Mouse (Mus musculus): Measurements from ENCODE around the gene Mcm3.

The Mcm3 gene

DNA sequence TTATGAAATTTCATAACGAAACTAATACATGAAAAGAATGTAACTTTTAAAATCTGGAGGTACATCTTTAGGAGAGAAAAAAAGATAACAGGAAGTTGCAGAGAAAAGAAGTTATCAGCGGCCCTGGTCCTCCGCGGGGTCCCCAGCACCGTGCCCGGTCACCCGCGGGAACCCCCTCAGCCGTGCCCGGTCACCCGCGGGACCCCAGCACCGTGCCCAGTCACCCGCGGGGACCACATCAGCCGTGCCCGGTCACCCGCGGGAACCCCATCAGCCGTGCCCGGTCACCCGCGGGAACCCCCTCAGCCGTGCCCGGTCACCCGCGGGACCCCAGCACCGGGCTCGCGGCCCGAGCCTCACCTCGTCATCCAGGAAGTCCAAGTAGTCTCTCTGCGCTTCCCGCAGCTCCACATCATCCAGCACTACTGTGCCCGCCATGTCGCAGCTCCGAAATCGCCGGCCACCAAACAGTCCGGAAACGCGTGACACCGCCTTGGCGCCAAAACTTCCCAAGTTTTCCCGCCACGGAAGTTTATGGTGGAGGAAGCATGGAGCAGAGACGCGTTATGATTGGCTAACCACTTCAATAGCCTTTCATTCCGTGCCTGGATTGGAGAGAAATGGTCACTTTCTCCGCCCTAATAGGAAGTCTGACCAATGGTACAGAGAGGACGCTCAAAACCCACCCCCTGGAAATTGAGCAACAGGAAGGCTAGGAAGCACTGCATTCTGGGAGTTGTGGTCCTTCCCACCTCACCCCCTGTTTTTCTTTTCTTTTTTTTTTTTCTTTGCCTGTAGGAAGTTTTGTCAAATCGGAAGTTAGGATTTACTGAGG is at the start of gene Mcm3:
Mcm3 (minus strand) TSS at position 542 of the 835 bp plus-strand sequence.
- peak; percentile 98 for DNase-seq (ENCODE audit: low spot score)

- DNase-seq (ENCODE audit: low spot score) = no peak
These were observed 47.9 kb upstream of the Mcm3 start for GRCm38 (mm10) chr1:20868036-20868435.

GRCm38 (mm10) chr1:20867241-20867902 is 47.3 kb upstream of the Mcm3 start:
- DNase-seq (ENCODE audit: low spot score) = no peak

- peak; percentile 70 for DNase-seq (ENCODE audit: low spot score)
These were observed 43.5 kb upstream of the Mcm3 start for GRCm38 (mm10) chr1:20863452-20864172.

DNA sequence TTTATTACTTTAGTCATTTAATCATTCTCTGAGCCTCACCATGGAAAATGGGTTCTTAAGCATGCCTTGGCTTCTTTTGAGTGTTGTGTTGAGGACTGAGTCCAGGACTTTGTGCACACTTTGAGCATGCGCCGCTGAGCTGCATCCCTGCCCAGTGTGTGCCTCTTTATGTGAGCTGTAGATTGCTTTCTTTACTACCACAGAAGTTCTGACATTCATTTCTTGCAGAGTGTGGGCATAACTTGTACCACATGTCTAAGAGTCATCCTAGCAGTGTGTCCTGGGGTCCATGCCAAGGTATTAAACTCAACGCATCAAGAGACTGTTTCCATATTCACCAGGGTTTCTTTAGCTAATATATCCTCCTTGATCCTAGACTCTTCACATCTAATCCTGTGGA is 41.8 kb upstream of the Mcm3 start:
- DNase-seq (ENCODE audit: low spot score) = no peak

- no peak for DNase-seq (ENCODE audit: low spot score)
These were observed 40.7 kb upstream of the Mcm3 start for GRCm38 (mm10) chr1:20860775-20861174.

GRCm38 (mm10) chr1:20856924-20857902 is 37.1 kb upstream of the Mcm3 start:
- DNase-seq (ENCODE audit: low spot score) = no peak

- no peak for DNase-seq (ENCODE audit: low spot score)
These were observed 19.8 kb upstream of the Mcm3 start for GRCm38 (mm10) chr1:20839911-20840310.

DNA sequence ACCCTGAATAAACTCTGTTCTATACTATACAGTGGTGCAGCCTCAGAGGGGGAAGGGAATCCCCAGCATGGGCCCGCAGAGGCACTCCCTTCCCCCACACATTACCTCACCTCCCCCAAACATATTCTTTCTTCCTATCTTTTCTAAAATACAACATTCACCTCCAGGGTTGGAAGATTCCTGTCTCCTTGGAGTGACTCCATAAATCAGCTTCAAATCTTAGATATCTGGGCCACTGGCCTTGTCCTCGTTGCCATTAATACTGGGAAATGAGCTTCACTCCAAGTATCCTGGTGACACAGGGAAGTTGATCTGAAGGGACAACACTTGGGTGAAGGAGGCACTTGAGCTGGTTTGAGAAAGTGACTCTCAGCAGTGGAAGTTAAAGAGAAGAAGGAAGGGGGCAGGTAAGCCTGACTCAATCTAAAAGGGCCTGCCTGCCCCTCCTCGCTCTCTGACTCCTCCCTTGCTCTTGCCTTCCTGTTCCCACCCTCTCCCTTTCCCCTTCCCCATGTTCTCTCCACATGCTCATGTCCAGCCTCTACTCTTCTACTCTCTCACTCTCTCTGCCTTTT is 16.5 kb upstream of the Mcm3 start:
- peak; percentile 38 for DNase-seq (ENCODE audit: low spot score)

DNA sequence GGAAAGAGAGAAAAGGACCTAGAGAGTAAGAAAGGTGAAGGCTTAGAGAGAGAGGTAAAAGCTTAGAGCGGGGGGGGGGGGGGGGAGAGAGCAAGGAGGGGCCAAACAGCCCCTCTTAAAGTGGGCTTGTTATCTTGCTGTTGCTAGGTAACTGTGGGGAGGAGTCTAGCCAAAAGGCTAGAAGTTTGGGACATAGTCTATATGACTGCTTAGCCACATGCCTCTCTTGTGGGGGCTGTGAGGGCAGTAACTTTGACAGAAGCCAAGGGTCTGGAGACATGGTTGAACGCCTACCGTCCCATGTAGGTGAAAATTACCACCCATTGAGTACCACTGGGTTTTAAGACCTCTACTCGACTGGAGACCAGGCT is 13.0 kb upstream of the Mcm3 start:
- DNase-seq (ENCODE audit: low spot score) = no peak

DNA sequence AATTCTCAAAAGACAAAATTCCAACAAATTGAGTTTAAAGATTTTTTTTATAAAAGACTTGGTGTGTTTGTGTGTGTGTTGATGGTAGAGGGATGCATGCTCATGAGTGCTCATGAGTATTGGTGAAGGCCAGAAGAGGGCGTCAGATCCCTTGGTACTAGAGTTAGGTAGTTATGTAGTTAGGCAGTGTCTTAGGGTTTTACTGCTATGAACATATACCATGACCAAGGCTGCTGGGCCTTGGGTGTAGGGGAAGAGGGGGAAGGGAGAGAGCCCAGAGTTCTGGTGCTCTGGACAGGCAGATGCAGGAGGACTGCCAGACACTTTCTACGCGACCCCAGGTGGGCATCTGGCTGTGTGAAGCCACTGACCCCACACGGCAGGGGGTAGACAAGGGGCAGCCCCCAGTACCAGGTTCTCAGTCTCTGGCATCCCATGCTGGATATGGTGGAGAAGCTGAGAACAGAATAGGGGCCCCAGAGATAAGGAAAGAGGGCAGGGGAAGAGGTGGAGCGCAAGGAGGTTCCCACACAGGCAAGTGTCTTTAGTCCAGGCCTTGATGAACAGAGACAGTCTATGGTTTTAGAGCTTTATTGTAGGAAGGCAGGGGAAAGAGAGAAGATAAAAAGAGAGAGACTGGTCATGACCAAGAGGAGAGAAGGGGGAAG is 12.5 kb upstream of the Mcm3 start:
- DNase-seq (ENCODE audit: low spot score) = no peak

- no peak for DNase-seq (ENCODE audit: low spot score)
These were observed 10.4 kb upstream of the Mcm3 start for GRCm38 (mm10) chr1:20830546-20830945.

GRCm38 (mm10) chr1:20828061-20828460 is 7.9 kb upstream of the Mcm3 start:
- DNase-seq (ENCODE audit: low spot score) = no peak

DNA sequence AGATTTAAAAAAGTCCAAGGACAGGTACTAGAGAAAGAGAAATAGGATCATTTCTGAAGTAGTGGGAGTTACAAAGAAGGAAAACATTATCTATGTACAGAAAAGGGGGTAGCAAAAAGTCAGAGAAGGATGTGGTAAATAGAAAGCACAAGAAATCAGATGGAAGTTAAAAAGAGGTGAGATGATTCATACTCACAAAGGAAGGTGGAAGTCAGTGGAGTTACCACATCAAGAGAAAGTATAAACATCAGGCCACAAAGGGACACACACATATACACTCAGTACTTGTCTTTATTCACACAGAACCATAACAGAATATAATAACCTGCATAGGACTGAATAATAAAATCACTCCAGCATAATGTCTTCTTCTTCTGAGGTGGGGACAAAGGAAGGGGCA is 4.9 kb upstream of the Mcm3 start:
- DNase-seq (ENCODE audit: low spot score) = no peak

- DNase-seq (ENCODE audit: low spot score) = no peak
These were observed 3.8 kb upstream of the Mcm3 start for GRCm38 (mm10) chr1:20823906-20824305.

GRCm38 (mm10) chr1:20823471-20823870 is 3.4 kb upstream of the Mcm3 start:
- DNase-seq (ENCODE audit: low spot score) = no peak

GRCm38 (mm10) chr1:20820959-20821358 is 847 bp upstream of the Mcm3 start:
- DNase-seq (ENCODE audit: low spot score) = no peak

DNA sequence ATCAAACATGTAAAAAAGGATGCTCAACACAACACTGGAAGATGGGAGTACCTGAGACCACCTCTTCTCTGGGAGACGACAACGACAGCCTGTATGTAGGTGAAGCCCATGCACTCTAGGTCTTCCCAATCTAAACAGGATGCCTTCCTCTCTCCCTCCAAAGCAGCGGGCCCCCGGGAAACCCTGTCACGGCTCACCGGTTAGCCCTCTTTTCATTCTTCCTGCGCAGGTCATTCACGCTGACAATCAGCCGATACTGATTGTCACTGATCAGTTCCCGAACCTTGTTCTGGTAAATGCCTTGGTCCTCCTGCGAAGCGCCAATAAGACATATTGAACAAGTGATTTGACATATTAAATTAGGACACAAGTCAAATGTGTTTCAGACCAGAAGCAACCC is 2.5 kb downstream of the Mcm3 start:
- no peak for DNase-seq (ENCODE audit: low spot score)

- no peak for DNase-seq (ENCODE audit: low spot score)
These were observed 2.9 kb downstream of the Mcm3 start for GRCm38 (mm10) chr1:20817172-20817571.

- DNase-seq (ENCODE audit: low spot score) = no peak
These were observed 5.6 kb downstream of the Mcm3 start for GRCm38 (mm10) chr1:20814521-20814920.

GRCm38 (mm10) chr1:20804526-20804925 is 15.6 kb downstream of the Mcm3 start:
- DNase-seq (ENCODE audit: low spot score) = no peak
